ENCODE assay signal across 9 mouse cellular contexts in genomic region chr1:180570181-180570580, GRCm38 (mm10). TPM values are rescaled to one million over a fixed set of nuclear protein-coding genes. Genes with fewer than 3 reads are reported as not detected.
DNase-seq lines count a peak whose midpoint lies in the region; ATAC-seq lines count a peak whose summit lies in the region.
"Had no signal": no experiment of that assay in that cellular context is flagged by ENCODE, and none has a peak within 500 bp of the region (broad histone marks: within the 10 kb centered on the region; RNA-seq: fewer than 3 reads in every experiment).

No protein-coding gene starts in this region.

- peaks cover 31% of the 10 kb centered on the region for H3K36me3 ChIP-seq in kidney, embryonic 15.5 days
- H3K36me3 ChIP-seq in embryonic facial prominence, embryonic 12.5 days = peaks cover 19% of the 10 kb centered on the region
- peaks cover 45% of the 10 kb centered on the region for H3K36me3 ChIP-seq in limb, embryonic 10.5 days
- peaks cover 32% of the 10 kb centered on the region for H3K36me3 ChIP-seq in neural tube, embryonic 12.5 days

- no peak overlapping the region for H3K27ac ChIP-seq in kidney, embryonic 15.5 days
- no peak overlapping the region for H3K27ac ChIP-seq in embryonic facial prominence, embryonic 12.5 days
- no peak overlapping the region for H3K27ac ChIP-seq in limb, embryonic 10.5 days
- H3K27ac ChIP-seq in neural tube, embryonic 12.5 days = no peak overlapping the region

- 6% methylated on average over 5 of the region's 5 CpGs for WGBS in kidney, embryonic 15.5 days
- 19% methylated on average over 5 of the region's 5 CpGs for WGBS in embryonic facial prominence, embryonic 12.5 days
- 16% methylated on average over 5 of the region's 5 CpGs for WGBS in limb, embryonic 10.5 days
- WGBS in neural tube, embryonic 12.5 days = 6% methylated on average over 5 of the region's 5 CpGs

- H3K4me3 ChIP-seq in kidney, embryonic 15.5 days (replicated peaks) = peak overlapping the region; percentile 94
- H3K4me3 ChIP-seq in embryonic facial prominence, embryonic 12.5 days = peak overlapping the region; percentile 85
- peak overlapping the region; percentile 86 for H3K4me3 ChIP-seq in limb, embryonic 10.5 days
- H3K4me3 ChIP-seq in neural tube, embryonic 12.5 days = peak overlapping the region; percentile 89

- ATAC-seq in kidney, embryonic 15.5 days (replicated peaks; ENCODE audit: low FRiP score) = no peak
- ATAC-seq in embryonic facial prominence, embryonic 12.5 days (ENCODE audit: insufficient number of reproducible peaks, insufficient read depth, low FRiP score, low TSS enrichment) = no peak
- ATAC-seq in neural tube, embryonic 12.5 days (ENCODE audit: low FRiP score, low read depth) = no peak

- no peaks in the 10 kb centered on the region for H3K27me3 ChIP-seq in kidney, embryonic 15.5 days
- H3K27me3 ChIP-seq in embryonic facial prominence, embryonic 12.5 days = no peaks in the 10 kb centered on the region
- no peaks in the 10 kb centered on the region for H3K27me3 ChIP-seq in limb, embryonic 10.5 days (ENCODE audit: low read depth, poor library complexity, severe bottlenecking)
- H3K27me3 ChIP-seq in neural tube, embryonic 12.5 days (replicated peaks) = no peaks in the 10 kb centered on the region

- peak overlapping the region; percentile 82 for H3K9ac ChIP-seq in kidney, embryonic 15.5 days
- peak overlapping the region; percentile 91 for H3K9ac ChIP-seq in embryonic facial prominence, embryonic 12.5 days
- peak overlapping the region; percentile 94 for H3K9ac ChIP-seq in neural tube, embryonic 12.5 days

- peak overlapping the region; percentile 77 for H3K4me2 ChIP-seq in kidney, embryonic 15.5 days
- peak overlapping the region; percentile 92 for H3K4me2 ChIP-seq in embryonic facial prominence, embryonic 12.5 days (replicated peaks)
- peak overlapping the region; percentile 72 for H3K4me2 ChIP-seq in neural tube, embryonic 12.5 days (replicated peaks)

- H3K4me1 ChIP-seq in kidney, embryonic 15.5 days = peaks cover 25% of the 10 kb centered on the region
- peaks cover 16% of the 10 kb centered on the region for H3K4me1 ChIP-seq in embryonic facial prominence, embryonic 12.5 days
- peaks cover 18% of the 10 kb centered on the region for H3K4me1 ChIP-seq in limb, embryonic 10.5 days
- H3K4me1 ChIP-seq in neural tube, embryonic 12.5 days = peaks cover 16% of the 10 kb centered on the region

- DNase-seq in kidney, postnatal 10 days = no peak
- no peak for DNase-seq in limb, embryonic 10.5 days (ENCODE audit: low spot score)
- no peak for DNase-seq in adrenal gland, postnatal 25 days
- no peak for DNase-seq in kidney, adult 9 months
- DNase-seq in kidney, adult 18-20 months = no peak
- DNase-seq: kidney, postnatal 36 days had no signal

- H3K9me3 ChIP-seq in kidney, embryonic 15.5 days (replicated peaks) = no peaks in the 10 kb centered on the region
- no peaks in the 10 kb centered on the region for H3K9me3 ChIP-seq in embryonic facial prominence, embryonic 12.5 days
- H3K9me3 ChIP-seq in limb, embryonic 10.5 days (replicated peaks) = no peaks in the 10 kb centered on the region
- H3K9me3 ChIP-seq in neural tube, embryonic 12.5 days = no peaks in the 10 kb centered on the region

RNA-seq across cellular contexts. Expression of gene Parp1, which starts 1.5 kb away (rescaled TPM):
- polyA plus RNA-seq in kidney, embryonic 15.5 days (2015; fragmentation: Nextera tagmentation; extraction: Ambion mirVana) = 140 and 159 TPM in 2 replicates
- polyA plus RNA-seq in embryonic facial prominence, embryonic 12.5 days (2016; fragmentation: Nextera tagmentation; extraction: Ambion mirVana) = 177 and 182 TPM in 2 replicates
- 267 and 278 TPM in 2 replicates for polyA plus RNA-seq in limb, embryonic 10.5 days (2016; fragmentation: Nextera tagmentation; extraction: Ambion mirVana)
- polyA plus RNA-seq in neural tube, embryonic 12.5 days (2016; fragmentation: Nextera tagmentation; extraction: Ambion mirVana) = 184 and 187 TPM in 2 replicates
- 92.2 and 114 TPM in 2 replicates for total RNA-seq in adrenal gland, postnatal 25 days (2021)
